13 mouse cellular contexts compared by ENCODE assay signal in genomic region chr12:13207099-13207498, GRCm38 (mm10).
"Had no signal": no experiment of that assay in that cellular context is flagged by ENCODE, and none has a peak within 500 bp of the region (broad histone marks: within the 10 kb centered on the region; RNA-seq: fewer than 3 reads in every experiment).

No protein-coding gene starts in this region.

- H3K36me3 ChIP-seq: intestine, embryonic 15.5 days; limb, embryonic 13.5 days; midbrain, embryonic 13.5 days; neural tube, embryonic 15.5 days had no signal

- H3K4me3 ChIP-seq: intestine, embryonic 15.5 days; limb, embryonic 13.5 days; midbrain, embryonic 13.5 days; myocyte; neural tube, embryonic 15.5 days had no signal

- H3K27ac ChIP-seq: intestine, embryonic 15.5 days; kidney, postnatal 0 days; limb, embryonic 13.5 days; liver, embryonic 14.5 days; midbrain, embryonic 13.5 days; neural tube, embryonic 15.5 days had no signal

- H3K9me3 ChIP-seq: intestine, embryonic 15.5 days; midbrain, embryonic 13.5 days; neural tube, embryonic 15.5 days had no signal

- H3K9ac ChIP-seq: intestine, embryonic 15.5 days; limb, embryonic 13.5 days; liver, embryonic 14.5 days; midbrain, embryonic 13.5 days; neural tube, embryonic 15.5 days had no signal

- DNase-seq: layer of hippocampus, adult 9-11 months; layer of hippocampus, postnatal 36 days; lung, adult 18-20 months; right cerebral cortex, adult 18-20 months; right cerebral cortex, postnatal 25 days; thymus, postnatal 36 days had no signal

- H3K27me3 ChIP-seq: intestine, embryonic 15.5 days; neural tube, embryonic 15.5 days had no signal

- ATAC-seq: intestine, embryonic 15.5 days; midbrain, embryonic 13.5 days had no signal

- H3K4me2 ChIP-seq: intestine, embryonic 15.5 days; limb, embryonic 13.5 days; midbrain, embryonic 13.5 days; neural tube, embryonic 15.5 days had no signal
